Mouse (Mus musculus) heart, adult 18-20 months (tissue): ENCODE data around the gene Pip5kl1. TPM values are rescaled to one million over a fixed set of nuclear protein-coding genes. Genes with fewer than 3 reads are reported as not detected.

Experiments
- DNase-seq, 2 experiments: peaks; one replicate each; pipeline ENCODE4 v3.0.0; 2021 to 2022; ENCODE audit warnings: mixed read lengths in 1 of 2
- long read RNA-seq, 2 experiments: library from polyadenylated mRNA; stranded (forward); transcript quantifications; one replicate each; pipeline ENCODE4 v2.0.0; 2021
- total RNA-seq, 2 experiments: library from RNA; stranded (reverse); gene quantifications; 2 replicates each; pipeline ENCODE4 v1.2.3; 2021

The Pip5kl1 gene
- not detected for total RNA-seq
- long read RNA-seq, experiment 1: 0 reads
- long read RNA-seq, experiment 2: 0 reads

GRCm38 (mm10) chr2:32574497-32574896, at the start of gene Pip5kl1:
Gene Pip5kl1, plus strand, starts transcription at chr2:32574797.
- no peak for DNase-seq

GRCm38 (mm10) chr2:32525816-32526215, 48.8 kb upstream of the Pip5kl1 start:
- no peak for DNase-seq

GRCm38 (mm10) chr2:32527468-32527966, 47.1 kb upstream of the Pip5kl1 start:
- peak in 1 of 2 experiments; percentile 34 for DNase-seq

GRCm38 (mm10) chr2:32528326-32528725, 46.3 kb upstream of the Pip5kl1 start:
- DNase-seq: no peak

- no peak for DNase-seq
These were observed 44.1 kb upstream of the Pip5kl1 start for GRCm38 (mm10) chr2:32530479-32530878.

- no peak for DNase-seq
These were observed 41.4 kb upstream of the Pip5kl1 start for GRCm38 (mm10) chr2:32533163-32533562.

- DNase-seq: peak; percentile 62 to 73
These were observed 40.4 kb upstream of the Pip5kl1 start for GRCm38 (mm10) chr2:32534061-32534732.

GRCm38 (mm10) chr2:32534733-32535471, 39.7 kb upstream of the Pip5kl1 start, which contains the start of gene Fam102a:
Gene Fam102a, plus strand, starts transcription at chr2:32535332.
- DNase-seq: peak; percentile 99

GRCm38 (mm10) chr2:32535501-32535991, 39.1 kb upstream of the Pip5kl1 start:
- peak in 1 of 2 experiments; percentile 65 for DNase-seq

- DNase-seq: peak in 1 of 2 experiments; percentile 49
These were observed 38.4 kb upstream of the Pip5kl1 start for GRCm38 (mm10) chr2:32536086-32536633.

- DNase-seq: peak; percentile 69 to 71
These were observed 37.8 kb upstream of the Pip5kl1 start for GRCm38 (mm10) chr2:32536634-32537359.

GRCm38 (mm10) chr2:32537360-32537905, 37.2 kb upstream of the Pip5kl1 start:
- peak in 1 of 2 experiments; percentile 28 for DNase-seq

GRCm38 (mm10) chr2:32537941-32538340, 36.7 kb upstream of the Pip5kl1 start:
- DNase-seq: peak; percentile 56 to 77

- DNase-seq: no peak
These were observed 36.1 kb upstream of the Pip5kl1 start for GRCm38 (mm10) chr2:32538461-32538860.

GRCm38 (mm10) chr2:32539452-32539981, 35.1 kb upstream of the Pip5kl1 start:
- DNase-seq: no peak

GRCm38 (mm10) chr2:32541333-32541908, 33.2 kb upstream of the Pip5kl1 start:
- DNase-seq: no peak

- no peak for DNase-seq
These were observed 32.5 kb upstream of the Pip5kl1 start for GRCm38 (mm10) chr2:32541986-32542573.

- DNase-seq: no peak
These were observed 31.6 kb upstream of the Pip5kl1 start for GRCm38 (mm10) chr2:32543031-32543449.

GRCm38 (mm10) chr2:32546951-32547350, 27.6 kb upstream of the Pip5kl1 start:
- DNase-seq: no peak

GRCm38 (mm10) chr2:32547380-32547779, 27.2 kb upstream of the Pip5kl1 start:
- no peak for DNase-seq
